Mouse (Mus musculus) mature B cell (primary cell): ENCODE data around the gene Zfr2.
"Not testable (repeated sequence)": the region's sequence is repeated elsewhere in the genome, so short reads cannot be mapped to it uniquely, and the experiment has no call there.

Experiments
- in situ Hi-C: fragments of 300-500 bp; cut with MboI; formaldehyde crosslinking; loops from 2 replicates; pipeline ENCODE4 v1.14.3; 2019

Zfr2 gene

GRCm38 (mm10) chr10:81202978-81203720 is 29.8 kb upstream of the Zfr2 start:
- in situ Hi-C loops: no loop called here

GRCm38 (mm10) chr10:81204137-81204536 is 28.8 kb upstream of the Zfr2 start:
- in situ Hi-C loops: no loop called here

- in situ Hi-C loops: no loop called here
These were observed 22.8 kb upstream of the Zfr2 start for GRCm38 (mm10) chr10:81210154-81210553.

- in situ Hi-C loops: no loop called here
These were observed 16.7 kb upstream of the Zfr2 start for GRCm38 (mm10) chr10:81216260-81216659.

GRCm38 (mm10) chr10:81216810-81217209 is 16.1 kb upstream of the Zfr2 start:
- in situ Hi-C loops: no loop called here

GRCm38 (mm10) chr10:81217267-81217666 is 15.7 kb upstream of the Zfr2 start:
- in situ Hi-C loops: not testable (repeated sequence)

- in situ Hi-C loops: no loop called here
These were observed 15.0 kb upstream of the Zfr2 start for GRCm38 (mm10) chr10:81217964-81218363.

GRCm38 (mm10) chr10:81221402-81222015 is 11.4 kb upstream of the Zfr2 start:
- in situ Hi-C loops: no loop called here

GRCm38 (mm10) chr10:81223731-81224130 is 9.2 kb upstream of the Zfr2 start:
- in situ Hi-C loops: not testable (repeated sequence)

- in situ Hi-C loops: no loop called here
These were observed 3.1 kb upstream of the Zfr2 start for GRCm38 (mm10) chr10:81229735-81230437.

- in situ Hi-C loops: no loop called here
These were observed 2.3 kb upstream of the Zfr2 start, which contains the start of gene Atcay for GRCm38 (mm10) chr10:81230438-81231332. Gene Atcay, minus strand, starts transcription at chr10:81230833.

- in situ Hi-C loops: no loop called here
These were observed 1.5 kb upstream of the Zfr2 start for GRCm38 (mm10) chr10:81231436-81231835.

- in situ Hi-C loops: no loop called here
These were observed 251 bp downstream of the Zfr2 start for GRCm38 (mm10) chr10:81233226-81233585.

GRCm38 (mm10) chr10:81234206-81234605 is 1.3 kb downstream of the Zfr2 start:
- in situ Hi-C loops: no loop called here

- in situ Hi-C loops: no loop called here
These were observed 3.7 kb downstream of the Zfr2 start for GRCm38 (mm10) chr10:81236471-81237268.

GRCm38 (mm10) chr10:81238618-81239017 is 5.7 kb downstream of the Zfr2 start:
- in situ Hi-C loops: no loop called here

GRCm38 (mm10) chr10:81240876-81241275 is 7.9 kb downstream of the Zfr2 start:
- in situ Hi-C loops: no loop called here

- in situ Hi-C loops: no loop called here
These were observed 9.1 kb downstream of the Zfr2 start for GRCm38 (mm10) chr10:81242021-81242420.

- in situ Hi-C loops: no loop called here
These were observed 11.2 kb downstream of the Zfr2 start for GRCm38 (mm10) chr10:81244146-81244545.

- in situ Hi-C loops: no loop called here
These were observed 11.6 kb downstream of the Zfr2 start for GRCm38 (mm10) chr10:81244595-81244994.

- in situ Hi-C loops: no loop called here
These were observed 12.2 kb downstream of the Zfr2 start for GRCm38 (mm10) chr10:81245166-81245565.
